Mouse (Mus musculus): ENCODE measurements around the gene Gm10803.

Gene Gm10803

GRCm38 (mm10) chr2:93592164-93592790, 31.9 kb downstream of the Gm10803 start:
- DNase-seq (ENCODE audit: low spot score), result no peak

- DNase-seq (ENCODE audit: low spot score), result no peak
Measured at GRCm38 (mm10) chr2:93593121-93593520, 32.8 kb downstream of the Gm10803 start.

- DNase-seq (ENCODE audit: low spot score), result no peak
Measured at GRCm38 (mm10) chr2:93597145-93597544, 36.8 kb downstream of the Gm10803 start.

GRCm38 (mm10) chr2:93599731-93600130, 39.4 kb downstream of the Gm10803 start:
- no peak for DNase-seq (ENCODE audit: low spot score)

- DNase-seq (ENCODE audit: low spot score), result no peak
Measured at GRCm38 (mm10) chr2:93604601-93605285, 44.4 kb downstream of the Gm10803 start.

- no peak for DNase-seq (ENCODE audit: low spot score)
Measured at GRCm38 (mm10) chr2:93608800-93609199, 48.4 kb downstream of the Gm10803 start.

GRCm38 (mm10) chr2:93613020-93613419, 52.7 kb downstream of the Gm10803 start:
- no peak for DNase-seq (ENCODE audit: low spot score)
